Mouse (Mus musculus) CH12.LX (cell line): ENCODE data around the gene Atg10. TPM values are rescaled to one million over a fixed set of nuclear protein-coding genes. Genes with fewer than 3 reads are reported as not detected.

ENCODE experiments used
- DNase-seq: peaks from one replicate; pipeline ENCODE4 v3.0.0-alpha.2; 2013; ENCODE audit errors: extremely low read depth
- H3K27ac ChIP-seq: 2 replicates; pipeline ENCODE4 v1.5.1; 2012; ENCODE audit warnings: low read depth, mild to moderate bottlenecking, control low read depth, moderate library complexity; ENCODE audit not compliant: insufficient read depth
- H3K27me3 ChIP-seq: replicated peaks from 2 replicates; pipeline ENCODE3; 2012; ENCODE audit warnings: inconsistent platforms
- H3K36me3 ChIP-seq, 2 experiments: replicated peaks in 1 of 2; 2 replicates each; pipeline versions ENCODE3 to v1.6.1; 2012; ENCODE audit warnings: inconsistent platforms in 1 of 2, low read length in 1 of 2, mild to moderate bottlenecking in 1 of 2, mixed read lengths in 1 of 2, moderate library complexity in 1 of 2; ENCODE audit not compliant: control insufficient read depth in 1 of 2, insufficient read depth in 1 of 2
- H3K4me1 ChIP-seq, 2 experiments: 2 replicates each; pipeline ENCODE4 v1.6.1; 2012; ENCODE audit warnings: inconsistent platforms in 1 of 2, moderate library complexity in 1 of 2; ENCODE audit not compliant: insufficient read depth in 2 of 2, control insufficient read depth in 1 of 2
- H3K4me2 ChIP-seq: 2 replicates; pipeline ENCODE4 v1.6.1; 2012; ENCODE audit warnings: low read depth, mild to moderate bottlenecking, control low read depth; ENCODE audit not compliant: poor library complexity, insufficient read depth, severe bottlenecking
- H3K4me3 ChIP-seq, 3 experiments: fragments of 150-350 bp in 1 of 3; sonication (generic) in 1 of 3; replicated peaks in 1 of 3; 2 replicates each; pipeline versions ENCODE3 to v1.5.1; 2011 to 2012; ENCODE audit warnings: low read depth in 2 of 3, low read length in 2 of 3, mild to moderate bottlenecking in 2 of 3, moderate library complexity in 2 of 3, control low read depth in 1 of 3, improper control_type of control experiment in 1 of 3, inconsistent platforms in 1 of 3, mixed read lengths in 1 of 3; ENCODE audit not compliant: poor library complexity in 1 of 3
- H3K79me2 ChIP-seq: replicated peaks from 2 replicates; pipeline ENCODE4 v1.6.1; 2012; ENCODE audit warnings: mild to moderate bottlenecking, moderate library complexity; ENCODE audit not compliant: control insufficient read depth, poor library complexity, insufficient read depth, severe bottlenecking; ENCODE audit errors: extremely low read depth
- H3K9ac ChIP-seq: 2 replicates; pipeline ENCODE4 v1.6.1; 2012; ENCODE audit warnings: low read depth, mild to moderate bottlenecking, control low read depth, moderate library complexity; ENCODE audit not compliant: insufficient read depth
- H3K9me3 ChIP-seq: replicated peaks from 2 replicates; pipeline ENCODE3; 2012; ENCODE audit warnings: low read length, inconsistent platforms, mixed read lengths
- BHLHE40 ChIP-seq: IDR thresholded peaks from 2 replicates; pipeline ENCODE4 v1.6.1; 2011; ENCODE audit warnings: mild to moderate bottlenecking, low read depth, low read length, improper control_type of control experiment
- CHD2 ChIP-seq: IDR thresholded peaks from 2 replicates; pipeline ENCODE4 v1.6.1; 2011; ENCODE audit warnings: low read length, improper control_type of control experiment
- CTCF ChIP-seq, 2 experiments: IDR thresholded peaks in 1 of 2; conservative IDR thresholded peaks in 1 of 2; 2 replicates each; pipeline ENCODE4 v1.5.1; 2011 to 2012; ENCODE audit warnings: low read depth in 2 of 2, low read length in 2 of 2, improper control_type of control experiment in 1 of 2, inconsistent platforms in 1 of 2, mild to moderate bottlenecking in 1 of 2, moderate library complexity in 1 of 2
- E2F4 ChIP-seq: IDR thresholded peaks from 2 replicates; pipeline ENCODE4 v1.6.1; 2011; ENCODE audit warnings: low read depth, low read length, improper control_type of control experiment; ENCODE audit not compliant: insufficient replicate concordance
- ELF1 ChIP-seq: IDR thresholded peaks from 2 replicates; pipeline ENCODE4 v1.6.1; 2014; ENCODE audit warnings: low read depth, mild to moderate bottlenecking, inconsistent platforms, low read length, improper control_type of control experiment
- ETS1 ChIP-seq: conservative IDR thresholded peaks from 2 replicates; pipeline ENCODE4 v1.6.1; 2012; ENCODE audit warnings: low read depth, mild to moderate bottlenecking, inconsistent platforms, low read length, improper control_type of control experiment, moderate library complexity
- HCFC1 ChIP-seq: IDR thresholded peaks from 2 replicates; pipeline ENCODE4 v1.6.1; 2012; ENCODE audit warnings: low read depth, mild to moderate bottlenecking, inconsistent platforms, low read length, improper control_type of control experiment
- IRF4 ChIP-seq: IDR thresholded peaks from 2 replicates; pipeline ENCODE4 v1.6.1; 2014; ENCODE audit warnings: low read depth, mild to moderate bottlenecking, inconsistent platforms, low read length, improper control_type of control experiment
- MAFK ChIP-seq: IDR thresholded peaks from 2 replicates; pipeline ENCODE4 v1.6.1; 2011; ENCODE audit warnings: low read length, improper control_type of control experiment; ENCODE audit not compliant: insufficient replicate concordance
- MAZ ChIP-seq: IDR thresholded peaks from 2 replicates; pipeline ENCODE4 v1.6.1; 2012; ENCODE audit warnings: low read depth, mild to moderate bottlenecking, inconsistent platforms, low read length, improper control_type of control experiment, moderate library complexity
- NELFE ChIP-seq: IDR thresholded peaks from 2 replicates; pipeline ENCODE4 v1.6.1; 2011; ENCODE audit warnings: low read depth, low read length, improper control_type of control experiment
- NRF1 ChIP-seq: IDR thresholded peaks from 2 replicates; pipeline ENCODE4 v1.6.1; 2014; ENCODE audit warnings: low read depth, mild to moderate bottlenecking, inconsistent platforms, low read length, improper control_type of control experiment, moderate library complexity
- PAX5 ChIP-seq: IDR thresholded peaks from 2 replicates; pipeline ENCODE4 v1.6.1; 2012; ENCODE audit warnings: low read length, inconsistent platforms, mixed read lengths
- POLR2A ChIP-seq: IDR thresholded peaks from 2 replicates; pipeline ENCODE4 v1.6.1; 2011; ENCODE audit warnings: low read depth, mild to moderate bottlenecking, improper control_type of control experiment, low read length
- POLR2AphosphoS2 ChIP-seq: IDR thresholded peaks from 2 replicates; pipeline ENCODE4 v1.6.1; 2011; ENCODE audit warnings: low read depth, low read length, improper control_type of control experiment
- RAD21 ChIP-seq: IDR thresholded peaks from 2 replicates; pipeline ENCODE4 v1.6.1; 2011; ENCODE audit warnings: low read depth, mild to moderate bottlenecking, low read length, improper control_type of control experiment, moderate library complexity
- RCOR1 ChIP-seq: conservative IDR thresholded peaks from 2 replicates; pipeline ENCODE4 v1.6.1; 2012; ENCODE audit warnings: low read depth, mild to moderate bottlenecking, inconsistent platforms, low read length, improper control_type of control experiment
- SIN3A ChIP-seq: IDR thresholded peaks from 2 replicates; pipeline ENCODE4 v1.6.1; 2012; ENCODE audit warnings: low read length, improper control_type of control experiment, inconsistent platforms
- SMC3 ChIP-seq: IDR thresholded peaks from 2 replicates; pipeline ENCODE4 v1.6.1; 2011; ENCODE audit warnings: low read depth, low read length, improper control_type of control experiment
- TBP ChIP-seq: conservative IDR thresholded peaks from 2 replicates; pipeline ENCODE4 v1.6.1; 2011; ENCODE audit warnings: low read depth, low read length, improper control_type of control experiment
- TCF12 ChIP-seq: IDR thresholded peaks from 2 replicates; pipeline ENCODE4 v1.6.1; 2014; ENCODE audit warnings: low read depth, mild to moderate bottlenecking, inconsistent platforms, low read length, improper control_type of control experiment
- UBTF ChIP-seq: IDR thresholded peaks from 2 replicates; pipeline ENCODE4 v1.6.1; 2012; ENCODE audit warnings: low read depth, mild to moderate bottlenecking, inconsistent platforms, low read length, improper control_type of control experiment, moderate library complexity
- USF1 ChIP-seq: IDR thresholded peaks from 2 replicates; pipeline ENCODE4 v1.6.1; 2014; ENCODE audit warnings: low read depth, mild to moderate bottlenecking, inconsistent platforms, low read length, improper control_type of control experiment
- USF2 ChIP-seq: conservative IDR thresholded peaks from 2 replicates; pipeline ENCODE4 v1.6.1; 2011; ENCODE audit warnings: low read depth, low read length, improper control_type of control experiment
- ZC3H11A ChIP-seq: IDR thresholded peaks from 2 replicates; pipeline ENCODE4 v1.6.1; 2012; ENCODE audit warnings: low read depth, mild to moderate bottlenecking, inconsistent platforms, low read length, improper control_type of control experiment
- ZKSCAN1 ChIP-seq: IDR thresholded peaks from 2 replicates; pipeline ENCODE4 v1.6.1; 2012; ENCODE audit warnings: low read depth, inconsistent platforms, low read length, improper control_type of control experiment, borderline replicate concordance
- ZMIZ1 ChIP-seq: IDR thresholded peaks from 2 replicates; pipeline ENCODE4 v1.6.1; 2012; ENCODE audit warnings: low read depth, mild to moderate bottlenecking, inconsistent platforms, low read length, improper control_type of control experiment
- ZNF384 ChIP-seq: IDR thresholded peaks from 2 replicates; pipeline ENCODE4 v1.6.1; 2012; ENCODE audit warnings: low read depth, low read length, improper control_type of control experiment, inconsistent platforms
- dilution Hi-C: fragments of 300-500 bp; cut with MboI; formaldehyde crosslinking; loops from 2 replicates; pipeline ENCODE4 v1.14.3; 2020; ENCODE audit warnings: low sequenced_read_pairs; ENCODE audit not compliant: extremely low pct_unique_long_range_greater_than_20kb, extremely low pct_ligation_motif_present
- in situ Hi-C: fragments of 300-500 bp; cut with MboI; formaldehyde crosslinking; loops from 3 replicates; pipeline ENCODE4 v1.14.3; 2019; ENCODE audit warnings: low sequenced_read_pairs, low pct_ligation_motif_present, low pct_unique_long_range_greater_than_20kb, mixed read lengths
- polyA plus RNA-seq: library from polyadenylated mRNA; unstranded; fragments of >175 nt; gene quantifications from 2 replicates; pipeline ENCODE4 v1.2.1, GENCODE M21; 2012; ENCODE audit warnings: low read depth; ENCODE audit not compliant: insufficient read length
- total RNA-seq, 2 experiments: library from RNA; depleted of rRNA; stranded (reverse); fragments of 300-350 nt in 1 of 2; fragments of >200 nt in 1 of 2; gene quantifications; 2 replicates each; pipeline ENCODE4 v1.2.3; 2012 to 2014

Atg10 gene
- total and polyA plus RNA-seq, 3 experiments = 3.4 to 7.2 (median 4.2) TPM

DNA sequence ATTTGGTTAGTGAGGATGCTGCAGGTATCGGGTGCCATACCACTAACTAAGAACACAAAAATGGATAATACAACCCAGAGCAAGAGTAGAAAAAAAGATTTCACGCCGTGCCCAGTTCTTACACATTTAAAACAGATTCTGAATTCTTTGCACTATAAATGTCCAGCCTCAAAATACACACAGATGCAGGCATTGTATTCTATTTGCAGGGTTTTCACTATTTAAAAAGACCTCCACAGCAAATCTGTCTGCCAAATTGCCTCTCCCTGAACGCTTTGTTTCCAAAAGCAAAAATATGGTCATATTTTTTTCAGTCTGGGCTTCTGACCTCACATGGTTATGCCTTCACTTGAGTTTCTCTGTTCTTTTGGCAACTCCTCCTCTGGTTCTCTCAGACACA, 328.9 kb downstream of the Atg10 start:
- in situ Hi-C loops = no loop called here
- Histone ChIP-seq H3K36me3 (no peaks in the 10 kb centered on the region), H3K9me3 (no peaks in the 10 kb centered on the region), H3K4me3 (no peak overlapping the region), H3K79me2 (no peaks in the 10 kb centered on the region), H3K4me1 (no peaks in the 10 kb centered on the region), H3K27ac (no peak overlapping the region), H3K4me2 (no peak overlapping the region), H3K27me3 (no peaks in the 10 kb centered on the region), H3K9ac (no peak overlapping the region)
- TF ChIP-seq ZMIZ1 (no peak), NELFE (no peak), CHD2 (no peak), ELF1 (no peak), HCFC1 (no peak), TCF12 (no peak), ETS1 (no peak)
- DNase-seq = no peak
- dilution Hi-C loops = no loop called here

DNA sequence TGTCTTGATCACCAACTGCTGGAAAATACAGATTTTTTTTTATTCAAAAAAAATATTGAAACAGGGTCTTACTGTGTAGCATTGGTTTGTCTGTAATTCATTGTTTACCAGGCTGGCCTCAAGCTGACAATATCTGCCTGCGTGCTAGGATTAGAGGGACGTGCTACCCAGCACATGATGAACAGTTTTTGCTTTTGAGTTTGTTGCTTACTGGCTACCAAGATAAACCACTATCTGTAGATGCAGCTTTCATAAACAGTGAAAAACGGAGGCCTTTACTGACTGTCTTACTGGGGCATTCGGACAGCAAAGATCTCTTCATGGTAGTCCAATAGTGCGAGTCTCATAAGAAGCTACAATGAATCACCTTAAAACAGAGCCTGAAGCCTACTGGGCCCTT, 333.7 kb downstream of the Atg10 start:
- TF ChIP-seq TCF12 (no peak), HCFC1 (no peak)
- H3K27ac ChIP-seq = no peak overlapping the region
- no peak overlapping the region for H3K4me3 ChIP-seq
- dilution Hi-C loops (no loop called here), in situ Hi-C loops (no loop called here)
- no peaks in the 10 kb centered on the region for H3K4me1 ChIP-seq
- no peaks in the 10 kb centered on the region for H3K79me2 ChIP-seq
- no peak overlapping the region for H3K9ac ChIP-seq
- H3K27me3 ChIP-seq = no peaks in the 10 kb centered on the region
- H3K4me2 ChIP-seq = no peak overlapping the region
- no peaks in the 10 kb centered on the region for H3K36me3 ChIP-seq
- no peaks in the 10 kb centered on the region for H3K9me3 ChIP-seq
- DNase-seq = no peak

DNA sequence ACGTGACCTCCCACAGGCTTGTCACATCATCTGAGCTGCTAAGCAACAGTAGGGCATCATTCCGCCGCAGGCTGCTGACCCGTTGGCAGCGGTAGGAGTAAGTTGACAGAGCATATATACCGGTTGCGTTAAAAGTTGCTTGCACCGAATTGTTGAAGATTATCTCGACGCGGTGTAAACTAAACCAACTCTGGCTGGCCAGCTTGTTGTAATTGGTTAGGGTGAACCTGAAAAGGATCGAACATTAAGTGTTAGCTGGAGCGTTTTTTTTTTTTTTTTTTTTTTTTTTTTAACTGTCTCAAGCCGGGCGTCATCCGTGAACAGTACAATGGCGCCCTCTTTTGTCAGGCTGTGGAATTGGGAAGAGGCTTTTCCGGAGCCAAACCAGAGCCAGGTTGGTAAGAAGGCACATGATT, 337.2 kb downstream of the Atg10 start:
- DNase-seq = peak; percentile 51
- no peaks in the 10 kb centered on the region for H3K36me3 ChIP-seq
- H3K79me2 ChIP-seq = no peaks in the 10 kb centered on the region
- TF ChIP-seq UBTF (no peak), RCOR1 (no peak), ZC3H11A (no peak), SMC3 (peak; percentile 39), POLR2AphosphoS2 (no peak), ZNF384 (peak; percentile 100), MAFK (no peak), MAZ (no peak), USF1 (no peak), PAX5 (no peak), ZKSCAN1 (no peak), NELFE (no peak), NRF1 (no peak), BHLHE40 (no peak), RAD21 (peak; percentile 74), IRF4 (peak; percentile 38; the same call in 1 of the 2 replicates), POLR2A (no peak), E2F4 (no peak), USF2 (no peak), SIN3A (no peak), TBP (no peak), CTCF (conservative IDR thresholded peaks at IDR 0.05 in 1 of 2, IDR thresholded peaks at IDR 0.05 in 1 of 2; ENCODE audit: low read depth in 2 of 2, low read length in 2 of 2) (peak; percentile 43 to 76)
- H3K27me3 ChIP-seq = no peaks in the 10 kb centered on the region
- no peaks in the 10 kb centered on the region for H3K4me1 ChIP-seq
- dilution Hi-C loops = no loop called here
- H3K9me3 ChIP-seq = no peaks in the 10 kb centered on the region
- H3K9ac ChIP-seq = no peak overlapping the region
- peak overlapping the region; percentile 59 for H3K4me2 ChIP-seq
- H3K27ac ChIP-seq = no peak overlapping the region
- in situ Hi-C loops = no loop called here
- H3K4me3 ChIP-seq = no peak overlapping the region
